Mouse (Mus musculus) spleen, adult 2 months (tissue): ENCODE measurements around the gene Ccdc57. TPM values are rescaled to one million over a fixed set of nuclear protein-coding genes. Genes with fewer than 3 reads are reported as not detected.
A peak's percentile ranks its signal among the peaks of the same experiment; 100 is the strongest.
"Not testable (repeated sequence)": the region's sequence is repeated elsewhere in the genome, so short reads cannot be mapped to it uniquely, and the experiment has no call there.

Source experiments
- DNase-seq, 2 experiments: peaks; one replicate each; pipeline versions ENCODE4 v3.0.0 to v3.0.0-alpha.2; 2012 to 2021; ENCODE audit warnings: low spot score in 2 of 2, low read depth in 1 of 2
- H3K27ac ChIP-seq: fragments of 200-500 bp; 2 replicates; pipeline ENCODE4 v1.5.1; 2012; ENCODE audit warnings: low read length, inconsistent platforms; ENCODE audit not compliant: insufficient read depth
- H3K27me3 ChIP-seq: fragments of 200-500 bp; 2 replicates; pipeline ENCODE4 v1.6.1; 2012; ENCODE audit warnings: mild to moderate bottlenecking, moderate library complexity, low read length, inconsistent platforms; ENCODE audit not compliant: control insufficient read depth, insufficient read depth
- H3K36me3 ChIP-seq: fragments of 200-500 bp; 2 replicates; pipeline ENCODE4 v1.6.1; 2012; ENCODE audit warnings: mild to moderate bottlenecking, low read length, inconsistent platforms; ENCODE audit not compliant: control insufficient read depth, insufficient read depth
- H3K4me1 ChIP-seq: fragments of 200-500 bp; 2 replicates; pipeline ENCODE4 v1.6.1; 2011; ENCODE audit warnings: inconsistent platforms; ENCODE audit not compliant: control insufficient read depth, insufficient read depth, insufficient read length
- H3K4me3 ChIP-seq: fragments of 200-500 bp; 2 replicates; pipeline ENCODE4 v1.5.1; 2011; ENCODE audit warnings: mild to moderate bottlenecking, inconsistent platforms; ENCODE audit not compliant: insufficient read depth, insufficient read length; ENCODE audit errors: extremely low read depth
- CTCF ChIP-seq: fragments of 200-500 bp; IDR thresholded peaks from 2 replicates; pipeline ENCODE4 v1.5.1; 2011; ENCODE audit warnings: mild to moderate bottlenecking, inconsistent platforms; ENCODE audit not compliant: insufficient read depth, insufficient read length, insufficient replicate concordance; ENCODE audit errors: extremely low read depth
- POLR2A ChIP-seq: fragments of 200-500 bp; IDR thresholded peaks from 2 replicates; pipeline ENCODE4 v1.6.1; 2011; ENCODE audit warnings: low read depth, low read length, inconsistent platforms
- WGBS: fragments of 180-500 bp; shearing (Covaris S2); methylation state at CpG from one replicate; pipeline ENCODE4 v1.1.7; 2018; 5-methylcytosine and 5-hydroxymethylcytosine counted together
- polyA plus RNA-seq: library from polyadenylated mRNA; depleted of rRNA; stranded (reverse); fragments of >200 nt; gene quantifications from 2 replicates; pipeline ENCODE4 v1.2.3, GENCODE M21; 2012; rRNA removed

Gene Ccdc57
- polyA plus RNA-seq, 1 experiment, result 0.78 TPM

- no peak overlapping the region for H3K27ac ChIP-seq
Observed at GRCm38 (mm10) chr11:120785145-120785544, 147.5 kb downstream of the Ccdc57 start.

GRCm38 (mm10) chr11:120784064-120784791 is 148.4 kb downstream of the Ccdc57 start, which contains the start of the genes Rfng and Gps1:
Gene Rfng, minus strand, starts transcription at chr11:120784207.
Gene Gps1, plus strand, starts transcription at chr11:120784272.
- H3K4me1 ChIP-seq, result peaks cover 9% of the 10 kb centered on the region
- H3K36me3 ChIP-seq, result peaks cover 10% of the 10 kb centered on the region
- H3K27me3 ChIP-seq, result no peaks in the 10 kb centered on the region
- peak within 1 kb of the TSS; percentile 61 for H3K27ac ChIP-seq
- H3K4me3 ChIP-seq, result peak within 1 kb of the TSS; percentile 96
- TF ChIP-seq CTCF (no peak), POLR2A (no peak)
- DNase-seq, result peak; percentile 38 to 81
- 1% methylated on average over 94 of the region's 107 CpGs for WGBS

More at GRCm38 (mm10) chr11:120785145-120785544, 147.5 kb downstream of the Ccdc57 start:
- 47% methylated on average over 9 of the region's 9 CpGs for WGBS
- H3K27me3 ChIP-seq, result no peaks in the 10 kb centered on the region
- H3K4me1 ChIP-seq, result peaks cover 9% of the 10 kb centered on the region
- H3K36me3 ChIP-seq, result peaks cover 19% of the 10 kb centered on the region
- DNase-seq, result no peak
- no peak for TF ChIP-seq POLR2A
- no peak for TF ChIP-seq CTCF
- peak overlapping the region; percentile 96; the same call in 1 of the 2 replicates for H3K4me3 ChIP-seq

- Histone ChIP-seq H3K27me3 (no peaks in the 10 kb centered on the region), H3K27ac (peak overlapping the region; percentile 61), H3K4me3 (peak overlapping the region; percentile 96), H3K36me3 (peaks cover 7% of the 10 kb centered on the region), H3K4me1 (peaks cover 9% of the 10 kb centered on the region)
- DNase-seq, result no peak
- 3% methylated on average over 42 of the region's 42 CpGs for WGBS
- TF ChIP-seq CTCF, result no peak
- no peak for TF ChIP-seq POLR2A
Observed at GRCm38 (mm10) chr11:120783426-120784063, 149.1 kb downstream of the Ccdc57 start.

GRCm38 (mm10) chr11:120781361-120781760 is 151.3 kb downstream of the Ccdc57 start:
- not testable (repeated sequence) for H3K27ac ChIP-seq, H3K4me1 ChIP-seq, H3K4me3 ChIP-seq, DNase-seq, H3K36me3 ChIP-seq, H3K27me3 ChIP-seq
- 94% methylated on average over 6 of the region's 6 CpGs for WGBS

- Histone ChIP-seq H3K36me3 (no peaks in the 10 kb centered on the region; the same call in 1 of the 2 replicates), H3K4me3 (no peak overlapping the region), H3K4me1 (peaks cover 6% of the 10 kb centered on the region), H3K27ac (no peak overlapping the region), H3K27me3 (no peaks in the 10 kb centered on the region)
- TF ChIP-seq POLR2A, result no peak
- no peak for TF ChIP-seq CTCF
- no peak for DNase-seq
- 92% methylated on average over 1 of the region's 1 CpGs for WGBS
Observed at GRCm38 (mm10) chr11:120779876-120780275, 152.8 kb downstream of the Ccdc57 start.

GRCm38 (mm10) chr11:120777123-120777522 is 155.5 kb downstream of the Ccdc57 start:
- DNase-seq, result no peak
- Histone ChIP-seq H3K27me3 (no peaks in the 10 kb centered on the region), H3K4me1 (no peaks in the 10 kb centered on the region), H3K4me3 (no peak overlapping the region), H3K27ac (no peak overlapping the region), H3K36me3 (no peaks in the 10 kb centered on the region; the same call in 1 of the 2 replicates)
- TF ChIP-seq POLR2A (no peak), CTCF (no peak)
- WGBS, result 61% methylated on average over 6 of the region's 6 CpGs

Other genes starting within 250 kb of the Ccdc57 start
- 44.1 and 52.2 TPM in 2 replicates for gene Cenpx, start 219.1 kb downstream of the Ccdc57 start, polyA plus RNA-seq
- gene Lrrc45, start 218.9 kb downstream of the Ccdc57 start, polyA plus RNA-seq, result 33.5 and 34.9 TPM in 2 replicates
- gene Rac3, start 211.4 kb downstream of the Ccdc57 start, polyA plus RNA-seq, result 3.0 and 4.9 TPM in 2 replicates
- 39.1 and 49.3 TPM in 2 replicates for gene Dcxr, start 205.6 kb downstream of the Ccdc57 start, polyA plus RNA-seq
- 5.3 and 5.8 TPM in 2 replicates for gene Cbr2, start 200.8 kb downstream of the Ccdc57 start, polyA plus RNA-seq
- gene Hmga1b, start 170.1 kb downstream of the Ccdc57 start, polyA plus RNA-seq, result 0.67 and 0.84 TPM in 2 replicates
- 27.5 and 32.9 TPM in 2 replicates for gene Rfng, start 148.7 kb downstream of the Ccdc57 start, polyA plus RNA-seq
- gene Gps1, start 148.6 kb downstream of the Ccdc57 start, polyA plus RNA-seq, result 84.9 and 88.9 TPM in 2 replicates
- 35.0 and 39.4 TPM in 2 replicates for gene Dus1l, start 136.5 kb downstream of the Ccdc57 start, polyA plus RNA-seq
- 151 and 179 TPM in 2 replicates for gene Fasn, start 108.3 kb downstream of the Ccdc57 start, polyA plus RNA-seq
- gene Slc16a3, start 15.6 kb upstream of the Ccdc57 start, polyA plus RNA-seq, result 16.1 and 23.1 TPM in 2 replicates
- gene Csnk1d, start 58.5 kb upstream of the Ccdc57 start, polyA plus RNA-seq, result 48.6 and 49.2 TPM in 2 replicates
- gene Cd7, start 106.5 kb upstream of the Ccdc57 start, polyA plus RNA-seq, result 63.0 and 79.5 TPM in 2 replicates
- not detected in 2 replicates for gene Sectm1b, start 130.7 kb upstream of the Ccdc57 start, polyA plus RNA-seq
- 5.0 and 8.9 TPM in 2 replicates for gene Sectm1a, start 148.3 kb upstream of the Ccdc57 start, polyA plus RNA-seq
- not detected in 2 replicates for gene Tex19.2, start 185.8 kb upstream of the Ccdc57 start, polyA plus RNA-seq
- gene Tex19.1, start 213.3 kb upstream of the Ccdc57 start, polyA plus RNA-seq, result not detected in 2 replicates
- gene Uts2r, start 227.4 kb upstream of the Ccdc57 start, polyA plus RNA-seq, result not detected in 2 replicates